8 mouse cellular contexts compared by ENCODE assay signal in the genomic region with DNA sequence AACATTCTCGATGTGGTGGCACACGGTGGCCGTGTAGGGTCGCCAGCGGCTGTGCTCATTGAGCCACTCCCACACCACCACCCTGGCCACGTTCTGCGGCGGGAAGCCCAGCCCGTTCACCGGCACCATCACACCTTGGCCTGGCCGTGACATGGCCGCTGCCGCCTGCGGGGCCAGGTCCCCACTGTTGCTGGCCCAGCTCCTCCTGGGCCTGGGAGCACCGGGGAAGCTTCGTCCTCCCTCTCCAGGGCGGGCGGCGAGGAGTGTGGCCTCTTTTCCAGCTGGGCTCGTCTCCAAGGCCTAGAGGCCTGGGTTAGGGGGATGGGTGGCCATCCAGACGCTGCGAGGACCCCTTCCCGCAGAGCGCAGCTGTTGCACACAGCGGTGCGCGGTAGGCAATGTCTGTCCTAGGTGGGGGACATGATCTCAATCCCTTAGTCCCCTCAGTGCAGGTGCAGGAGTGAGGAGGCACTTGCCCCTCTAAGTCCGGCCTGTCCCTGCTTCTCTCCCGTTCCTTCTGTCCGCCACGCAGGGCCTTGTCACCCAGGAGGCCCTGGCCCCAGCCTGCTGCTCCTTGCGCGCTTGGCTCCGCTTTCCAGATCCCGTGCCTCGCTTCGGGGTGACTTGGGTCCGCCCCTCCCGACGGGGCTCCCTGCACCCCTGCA. TPM values are rescaled to one million over a fixed set of nuclear protein-coding genes. Genes with fewer than 3 reads are reported as not detected.
DNase-seq lines count a peak whose midpoint lies in the region; ATAC-seq lines count a peak whose summit lies in the region.

No protein-coding gene starts in this region.

- peaks cover 78% of the 10 kb centered on the region for H3K27me3 ChIP-seq in hindbrain, embryonic 12.5 days
- H3K27me3 ChIP-seq in liver, embryonic 13.5 days = peaks cover 93% of the 10 kb centered on the region
- peaks cover 13% of the 10 kb centered on the region for H3K27me3 ChIP-seq in stomach, embryonic 14.5 days (ENCODE audit: control insufficient read depth, insufficient read depth, low read length)

- peak overlapping the region; percentile 54 for H3K4me3 ChIP-seq in hindbrain, embryonic 12.5 days
- peak overlapping the region; percentile 29 for H3K4me3 ChIP-seq in liver, embryonic 13.5 days (replicated peaks)
- H3K4me3 ChIP-seq in stomach, embryonic 14.5 days (ENCODE audit: low read depth, low read length) = peak overlapping the region; percentile 53

- WGBS in hindbrain, embryonic 12.5 days = 2% methylated on average over 40 of the region's 40 CpGs
- WGBS in liver, embryonic 13.5 days (ENCODE audit: insufficient replicate concordance) = 10% methylated on average over 40 of the region's 40 CpGs
- 2% methylated on average over 40 of the region's 40 CpGs for WGBS in stomach, embryonic 14.5 days

- H3K9ac ChIP-seq in hindbrain, embryonic 12.5 days = peak overlapping the region; percentile 82
- H3K9ac ChIP-seq in liver, embryonic 13.5 days = no peak overlapping the region
- H3K9ac ChIP-seq in stomach, embryonic 14.5 days (replicated peaks; ENCODE audit: low read depth, low read length) = peak overlapping the region; percentile 50; the same call in 1 of the 2 replicates

- H3K4me2 ChIP-seq in hindbrain, embryonic 12.5 days (replicated peaks) = peak overlapping the region; percentile 90
- H3K4me2 ChIP-seq in liver, embryonic 13.5 days = peak overlapping the region; percentile 25
- peak overlapping the region; percentile 79 for H3K4me2 ChIP-seq in stomach, embryonic 14.5 days (replicated peaks; ENCODE audit: low read depth, low read length)

- peaks cover 55% of the 10 kb centered on the region for H3K4me1 ChIP-seq in hindbrain, embryonic 12.5 days
- no peaks in the 10 kb centered on the region for H3K4me1 ChIP-seq in liver, embryonic 13.5 days (replicated peaks)
- 0 out of 2 replicates have a peak, but pooled peaks cover 8% of the 10 kb centered on the region for H3K4me1 ChIP-seq in stomach, embryonic 14.5 days (ENCODE audit: control insufficient read depth, insufficient read depth, low read length)

- H3K36me3 ChIP-seq in hindbrain, embryonic 12.5 days = no peaks in the 10 kb centered on the region
- H3K36me3 ChIP-seq in liver, embryonic 13.5 days = no peaks in the 10 kb centered on the region
- no peaks in the 10 kb centered on the region for H3K36me3 ChIP-seq in stomach, embryonic 14.5 days (ENCODE audit: control insufficient read depth, insufficient read depth, low read length)

- H3K27ac ChIP-seq in hindbrain, embryonic 12.5 days = peak overlapping the region; percentile 79
- no peak overlapping the region for H3K27ac ChIP-seq in liver, embryonic 13.5 days
- no peak overlapping the region for H3K27ac ChIP-seq in stomach, embryonic 14.5 days (ENCODE audit: low read length)

- H3K9me3 ChIP-seq in hindbrain, embryonic 12.5 days (replicated peaks) = no peaks in the 10 kb centered on the region
- no peaks in the 10 kb centered on the region for H3K9me3 ChIP-seq in liver, embryonic 13.5 days (replicated peaks)
- H3K9me3 ChIP-seq in stomach, embryonic 14.5 days (ENCODE audit: control insufficient read depth, low read depth, low read length) = no peaks in the 10 kb centered on the region

- ATAC-seq in hindbrain, embryonic 12.5 days (ENCODE audit: low FRiP score) = peak; percentile 49
- no peak for ATAC-seq in liver, embryonic 13.5 days (ENCODE audit: low read depth)
- ATAC-seq in stomach, embryonic 14.5 days (ENCODE audit: insufficient number of reproducible peaks, insufficient read depth, low FRiP score, low read depth) = peak; percentile 24; the same call in 1 of the 2 replicates
- ATAC-seq in megakaryocyte-erythroid progenitor cell, adult 5-6 weeks (replicated peaks; ENCODE audit: low FRiP score, low TSS enrichment, poor library complexity, severe bottlenecking) = no peak

- peak; percentile 48 for DNase-seq in kidney, postnatal 10 days
- DNase-seq in kidney, adult 18-20 months = no peak
- DNase-seq in adrenal gland, postnatal 14 days = peak; percentile 71
- DNase-seq in cerebellum, postnatal 25 days = peak; percentile 75 to 77
- no peak for DNase-seq in liver, embryonic 13.5 days

RNA-seq across cellular contexts. Expression of a gene that starts 1.4 kb away (rescaled TPM):
- 7.3 and 8.0 TPM in 2 replicates for total RNA-seq in adrenal gland, postnatal 14 days (2021)
- 23.0 and 25.6 TPM in 2 replicates for polyA plus RNA-seq in hindbrain, embryonic 12.5 days (2016; fragmentation: Nextera tagmentation; extraction: Ambion mirVana)
- 0.21 and 0.53 TPM in 2 replicates for polyA plus RNA-seq in liver, embryonic 13.5 days (2015; fragmentation: Nextera tagmentation; extraction: Ambion mirVana)
- 5.2 and 5.9 TPM in 2 replicates for polyA plus RNA-seq in stomach, embryonic 14.5 days (2014; fragmentation: Nextera tagmentation; extraction: Ambion mirVana)
- total RNA-seq in megakaryocyte-erythroid progenitor cell, adult 5-6 weeks (2014; fragmentation: Nextera tagmentation) = 8.7 TPM in 1 of 2 replicates, not detected in the other
- total RNA-seq in megakaryocyte-erythroid progenitor cell, adult 5-6 weeks (2017) = 0.56 TPM in 1 of 2 replicates, not detected in the other

RNA-seq across cellular contexts. Expression of a gene that starts 39.4 kb away (rescaled TPM):
- 0.08 and 0.30 TPM in 2 replicates for total RNA-seq in adrenal gland, postnatal 14 days (2021)
- 0.30 TPM in 1 of 2 replicates, not detected in the other for polyA plus RNA-seq in hindbrain, embryonic 12.5 days (2016; fragmentation: Nextera tagmentation; extraction: Ambion mirVana)
- 0.25 and 0.34 TPM in 2 replicates for polyA plus RNA-seq in liver, embryonic 13.5 days (2015; fragmentation: Nextera tagmentation; extraction: Ambion mirVana)
- polyA plus RNA-seq in stomach, embryonic 14.5 days (2014; fragmentation: Nextera tagmentation; extraction: Ambion mirVana) = 0.58 and 0.70 TPM in 2 replicates
- total RNA-seq in megakaryocyte-erythroid progenitor cell, adult 5-6 weeks (2014; fragmentation: Nextera tagmentation) = 1.7 and 2.0 TPM in 2 replicates
- total RNA-seq in megakaryocyte-erythroid progenitor cell, adult 5-6 weeks (2017) = 0.72 and 1.3 TPM in 2 replicates

Comparison
In these comparisons a context has a peak if more than half of its experiments do, and no peak if none do; other contexts are left out.
1. DNase-seq: peak in kidney, postnatal 10 days (single experiment), adrenal gland, postnatal 14 days (single experiment) and cerebellum, postnatal 25 days (2 of 2); none in kidney, adult 18-20 months (single experiment) and liver, embryonic 13.5 days (single experiment).
2. ATAC-seq: peak in hindbrain, embryonic 12.5 days (single experiment) and stomach, embryonic 14.5 days (single experiment); none in liver, embryonic 13.5 days (single experiment) and megakaryocyte-erythroid progenitor cell, adult 5-6 weeks (single experiment).
3. H3K4me2 ChIP-seq: peak in every context shown above with its lines; median percentile 90 in hindbrain, embryonic 12.5 days; 79 in stomach, embryonic 14.5 days; 25 in liver, embryonic 13.5 days.
4. Peak in every context shown above with its lines, with median percentiles within 50 percentile points of each other: H3K4me3 ChIP-seq.